Mouse (Mus musculus): ENCODE measurements around the gene Cd247. TPM values are rescaled to one million over a fixed set of nuclear protein-coding genes. Genes with fewer than 3 reads are reported as not detected.

The Cd247 gene
- polyA plus RNA-seq, 1 experiment from 2014 or later: 0.17 TPM

GRCm38 (mm10) chr1:165849458-165850445 is 61.3 kb downstream of the Cd247 start:
- ATAC-seq (ENCODE audit: low read depth): peak; percentile 32
- Histone ChIP-seq H3K4me2 (ENCODE audit: low read depth, low read length) (no peak overlapping the region), H3K4me1 (ENCODE audit: control insufficient read depth, low read depth, low read length) (peaks cover 19% of the 10 kb centered on the region), H3K4me3 (ENCODE audit: low read depth, low read length) (no peak overlapping the region), H3K9me3 (replicated peaks; ENCODE audit: control insufficient read depth, low read length) (no peaks in the 10 kb centered on the region), H3K9ac (ENCODE audit: low read depth, low read length) (no peak overlapping the region), H3K36me3 (ENCODE audit: control insufficient read depth, insufficient read depth) (no peaks in the 10 kb centered on the region), H3K27ac (ENCODE audit: low read length) (no peak overlapping the region), H3K27me3 (ENCODE audit: control insufficient read depth, insufficient read depth, low read depth, low read length) (peaks cover 10% of the 10 kb centered on the region)
- WGBS (ENCODE audit: insufficient replicate concordance): 51% methylated on average over 17 of the region's 17 CpGs

DNA sequence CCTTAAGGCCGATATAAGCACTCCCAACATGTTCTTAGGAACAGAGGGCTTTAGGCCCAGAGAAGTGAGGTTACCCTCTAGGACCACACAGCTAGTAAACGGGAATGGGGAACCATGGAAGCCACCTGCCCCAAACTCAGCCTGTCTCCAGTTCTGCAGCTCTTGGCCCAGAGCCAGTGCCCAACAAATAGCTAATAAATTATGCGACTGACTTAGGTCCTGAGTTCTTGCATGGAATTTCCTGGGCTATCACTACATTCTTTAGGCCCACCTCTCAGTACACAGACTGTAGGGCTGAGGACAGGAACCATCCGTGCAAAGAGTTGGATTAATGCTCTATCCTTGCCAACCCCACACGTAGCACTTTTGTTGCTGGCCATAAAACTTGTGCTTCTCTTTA is 63.6 kb downstream of the Cd247 start:
- H3K36me3 ChIP-seq (ENCODE audit: control insufficient read depth, insufficient read depth): no peaks in the 10 kb centered on the region
- H3K4me1 ChIP-seq (ENCODE audit: control insufficient read depth, low read depth, low read length): peaks cover 11% of the 10 kb centered on the region
- H3K4me3 ChIP-seq (ENCODE audit: low read depth, low read length): no peak overlapping the region
- no peak overlapping the region for H3K4me2 ChIP-seq (ENCODE audit: low read depth, low read length)
- no peaks in the 10 kb centered on the region; the same call in 1 of the 2 replicates for H3K27me3 ChIP-seq (ENCODE audit: control insufficient read depth, insufficient read depth, low read depth, low read length)
- H3K9me3 ChIP-seq (replicated peaks; ENCODE audit: control insufficient read depth, low read length): no peaks in the 10 kb centered on the region
- H3K27ac ChIP-seq (ENCODE audit: low read length): no peak overlapping the region
- 64% methylated on average over 5 of the region's 5 CpGs for WGBS (ENCODE audit: insufficient replicate concordance)
- no peak for ATAC-seq (ENCODE audit: low read depth)
- no peak overlapping the region for H3K9ac ChIP-seq (ENCODE audit: low read depth, low read length)

DNA sequence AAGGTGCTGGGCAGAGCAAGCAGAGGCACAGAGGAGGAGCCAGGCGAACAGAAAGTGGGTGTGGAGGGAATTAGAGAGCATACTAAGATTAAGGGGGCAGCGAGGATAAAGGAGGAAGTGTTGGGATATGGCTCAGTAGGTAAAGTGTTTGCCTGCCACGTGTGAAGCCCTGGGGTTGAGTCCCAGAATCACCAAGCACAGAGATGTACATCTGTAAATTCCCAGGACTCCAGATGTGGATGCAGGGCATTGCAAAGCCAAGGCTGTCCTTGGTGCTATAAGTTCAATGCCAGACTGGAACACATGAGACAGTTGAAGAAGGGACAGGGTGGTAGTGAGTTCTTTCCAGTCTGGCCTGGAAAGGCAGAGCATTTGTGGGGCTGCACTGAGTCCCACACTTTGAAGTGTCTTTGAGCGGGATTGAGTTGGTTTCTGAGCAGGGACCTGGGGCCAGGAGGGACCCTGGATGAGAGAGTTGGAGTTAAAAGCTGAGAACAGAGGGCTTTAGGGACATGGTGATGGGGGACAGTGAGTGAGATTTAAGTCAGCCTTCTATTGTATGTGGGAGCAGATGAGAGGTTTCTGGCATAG is 64.7 kb downstream of the Cd247 start:
- H3K4me2 ChIP-seq (ENCODE audit: low read depth, low read length): no peak overlapping the region
- H3K9ac ChIP-seq (ENCODE audit: low read depth, low read length): no peak overlapping the region
- 50% methylated on average over 4 of the region's 4 CpGs for WGBS (ENCODE audit: insufficient replicate concordance)
- no peak overlapping the region for H3K4me3 ChIP-seq (ENCODE audit: low read depth, low read length)
- peaks cover 11% of the 10 kb centered on the region for H3K4me1 ChIP-seq (ENCODE audit: control insufficient read depth, low read depth, low read length)
- ATAC-seq (ENCODE audit: low read depth): no peak
- H3K36me3 ChIP-seq (ENCODE audit: control insufficient read depth, insufficient read depth): no peaks in the 10 kb centered on the region
- H3K9me3 ChIP-seq (replicated peaks; ENCODE audit: control insufficient read depth, low read length): no peaks in the 10 kb centered on the region
- H3K27me3 ChIP-seq (ENCODE audit: control insufficient read depth, insufficient read depth, low read depth, low read length): no peaks in the 10 kb centered on the region
- H3K27ac ChIP-seq (ENCODE audit: low read length): no peak overlapping the region

DNA sequence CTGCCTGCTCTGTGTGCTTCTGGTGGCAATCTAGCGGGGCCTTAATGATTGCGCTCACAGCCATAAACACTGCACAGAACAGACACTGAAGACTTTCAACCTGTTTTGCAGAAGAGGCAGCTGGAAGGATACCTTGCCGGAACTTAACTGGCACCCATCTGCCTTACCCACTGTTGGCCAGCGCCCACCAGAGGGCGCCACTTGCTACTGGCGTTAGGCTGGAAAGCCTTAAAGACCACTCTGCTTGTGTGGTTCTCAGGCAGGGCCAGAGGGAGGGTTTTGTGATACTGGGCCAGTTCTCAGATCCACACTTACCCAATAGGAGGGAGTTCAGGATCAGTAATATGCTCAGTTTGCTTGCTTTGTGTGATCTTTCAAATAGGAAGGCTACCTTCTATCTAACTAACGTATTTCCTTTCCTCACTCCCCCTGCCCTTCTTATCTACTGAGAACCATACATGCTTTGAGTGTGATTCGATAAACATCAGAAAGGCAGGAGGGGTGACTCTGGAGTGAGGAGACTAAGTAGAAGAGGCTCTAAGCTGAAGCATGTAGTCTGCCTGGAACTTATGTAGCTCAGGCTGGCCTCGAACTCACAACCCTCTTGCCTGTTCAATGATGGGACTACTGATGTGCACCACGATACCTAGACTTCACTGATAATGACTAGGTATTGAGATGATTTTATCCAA is 65.4 kb downstream of the Cd247 start:
- peak; percentile 46; the same call in 1 of the 2 replicates for ATAC-seq (ENCODE audit: low read depth)
- WGBS (ENCODE audit: insufficient replicate concordance): 37% methylated on average over 10 of the region's 10 CpGs
- Histone ChIP-seq H3K27ac (ENCODE audit: low read length) (no peak overlapping the region), H3K4me2 (ENCODE audit: low read depth, low read length) (no peak overlapping the region), H3K9ac (ENCODE audit: low read depth, low read length) (no peak overlapping the region), H3K4me3 (ENCODE audit: low read depth, low read length) (no peak overlapping the region), H3K9me3 (replicated peaks; ENCODE audit: control insufficient read depth, low read length) (no peaks in the 10 kb centered on the region), H3K4me1 (ENCODE audit: control insufficient read depth, low read depth, low read length) (peaks cover 10% of the 10 kb centered on the region), H3K36me3 (ENCODE audit: control insufficient read depth, insufficient read depth) (no peaks in the 10 kb centered on the region), H3K27me3 (ENCODE audit: control insufficient read depth, insufficient read depth, low read depth, low read length) (no peaks in the 10 kb centered on the region)

DNA sequence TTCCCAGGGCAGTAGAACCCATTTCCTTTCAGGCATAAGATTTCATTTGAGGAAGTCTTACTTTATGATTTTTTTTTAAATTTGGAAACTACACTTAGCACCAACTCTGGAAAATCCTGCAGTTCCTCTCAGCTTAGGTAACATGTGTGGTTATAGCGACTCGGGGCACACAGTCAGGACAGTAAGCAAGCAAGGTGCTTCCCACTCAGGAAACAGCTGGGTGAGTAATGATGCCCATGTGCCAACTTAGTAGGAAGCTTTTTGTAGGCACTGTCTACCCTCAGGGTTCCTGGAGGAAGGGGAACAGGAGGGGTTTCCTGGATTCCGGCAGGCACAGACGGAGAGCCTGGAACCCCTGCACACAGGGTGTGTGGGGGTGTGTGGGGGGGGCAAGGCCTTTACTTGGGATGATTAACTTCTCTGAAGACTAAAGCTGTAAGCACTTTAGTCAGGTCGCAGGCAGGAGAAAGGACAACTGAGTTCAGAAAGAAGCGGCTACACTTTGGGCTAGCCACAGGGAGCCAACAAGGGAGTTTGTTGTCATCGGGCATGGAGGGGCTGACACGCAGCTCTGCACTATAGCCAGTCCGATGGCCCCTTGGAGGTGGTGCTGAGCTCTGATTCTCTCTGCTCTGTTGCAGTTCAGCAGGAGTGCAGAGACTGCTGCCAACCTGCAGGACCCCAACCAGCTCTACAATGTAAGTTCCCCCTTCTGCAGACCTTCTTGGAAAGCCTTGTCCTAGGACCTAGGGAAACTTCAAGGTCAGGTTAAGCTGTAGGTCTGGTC is 67.5 kb downstream of the Cd247 start:
- ATAC-seq (ENCODE audit: low read depth): no peak
- H3K9ac ChIP-seq (ENCODE audit: low read depth, low read length): no peak overlapping the region
- H3K4me1 ChIP-seq (ENCODE audit: control insufficient read depth, low read depth, low read length): no peaks in the 10 kb centered on the region; the same call in 1 of the 2 replicates
- H3K4me2 ChIP-seq (ENCODE audit: low read depth, low read length): no peak overlapping the region
- H3K27ac ChIP-seq (ENCODE audit: low read length): no peak overlapping the region
- H3K9me3 ChIP-seq (replicated peaks; ENCODE audit: control insufficient read depth, low read length): no peaks in the 10 kb centered on the region
- WGBS (ENCODE audit: insufficient replicate concordance): 58% methylated on average over 9 of the region's 9 CpGs
- H3K4me3 ChIP-seq (ENCODE audit: low read depth, low read length): no peak overlapping the region
- H3K27me3 ChIP-seq (ENCODE audit: control insufficient read depth, insufficient read depth, low read depth, low read length): no peaks in the 10 kb centered on the region
- H3K36me3 ChIP-seq (ENCODE audit: control insufficient read depth, insufficient read depth): no peaks in the 10 kb centered on the region

DNA sequence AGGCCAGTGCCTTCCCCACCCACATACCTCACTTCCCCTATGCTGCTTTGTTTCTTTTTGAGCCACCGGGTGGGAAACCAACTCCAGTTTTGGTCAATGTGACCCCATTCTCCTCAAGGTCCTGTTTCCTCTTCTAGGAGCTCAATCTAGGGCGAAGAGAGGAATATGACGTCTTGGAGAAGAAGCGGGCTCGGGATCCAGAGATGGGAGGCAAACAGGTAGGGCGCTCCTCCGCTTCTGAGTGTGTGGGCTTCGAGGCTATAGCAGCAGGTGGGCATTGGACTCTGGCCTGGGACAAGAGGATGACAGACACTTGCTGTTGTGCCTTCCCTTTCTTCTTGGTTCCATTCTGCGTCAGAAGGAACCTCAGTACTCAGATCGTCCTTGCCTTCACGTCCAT is 68.8 kb downstream of the Cd247 start:
- 79% methylated on average over 11 of the region's 11 CpGs for WGBS (ENCODE audit: insufficient replicate concordance)
- no peak for ATAC-seq (ENCODE audit: low read depth)
- no peaks in the 10 kb centered on the region for H3K9me3 ChIP-seq (replicated peaks; ENCODE audit: control insufficient read depth, low read length)
- no peak overlapping the region for H3K4me3 ChIP-seq (ENCODE audit: low read depth, low read length)
- H3K4me2 ChIP-seq (ENCODE audit: low read depth, low read length): no peak overlapping the region
- no peaks in the 10 kb centered on the region for H3K27me3 ChIP-seq (ENCODE audit: control insufficient read depth, insufficient read depth, low read depth, low read length)
- H3K9ac ChIP-seq (ENCODE audit: low read depth, low read length): no peak overlapping the region
- no peaks in the 10 kb centered on the region; the same call in 1 of the 2 replicates for H3K4me1 ChIP-seq (ENCODE audit: control insufficient read depth, low read depth, low read length)
- no peaks in the 10 kb centered on the region for H3K36me3 ChIP-seq (ENCODE audit: control insufficient read depth, insufficient read depth)
- H3K27ac ChIP-seq (ENCODE audit: low read length): no peak overlapping the region

DNA sequence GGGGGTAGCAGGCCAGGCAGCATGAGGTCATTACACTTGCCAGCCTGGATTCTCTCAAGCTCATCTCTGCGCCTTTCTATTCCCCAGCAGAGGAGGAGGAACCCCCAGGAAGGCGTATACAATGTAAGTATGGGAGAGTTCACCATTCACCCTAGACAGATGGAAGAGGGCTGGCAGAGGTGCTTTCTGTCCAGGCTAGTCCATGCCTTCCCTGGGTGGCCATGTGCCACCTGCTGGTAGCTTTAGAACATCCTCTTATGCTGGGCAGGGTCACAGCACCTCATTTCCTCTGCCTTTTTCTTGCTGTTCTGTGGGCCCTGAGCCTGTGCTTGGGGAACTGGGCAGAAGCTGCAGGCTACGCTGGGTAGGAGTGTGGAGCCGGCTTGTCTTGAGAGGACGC is 69.9 kb downstream of the Cd247 start:
- H3K9me3 ChIP-seq (replicated peaks; ENCODE audit: control insufficient read depth, low read length): no peaks in the 10 kb centered on the region
- no peak overlapping the region for H3K4me3 ChIP-seq (ENCODE audit: low read depth, low read length)
- H3K4me1 ChIP-seq (ENCODE audit: control insufficient read depth, low read depth, low read length): no peaks in the 10 kb centered on the region; the same call in 1 of the 2 replicates
- no peak overlapping the region for H3K4me2 ChIP-seq (ENCODE audit: low read depth, low read length)
- 76% methylated on average over 5 of the region's 5 CpGs for WGBS (ENCODE audit: insufficient replicate concordance)
- 0 out of 2 replicates have a peak, but pooled peaks have one; percentile 22 for ATAC-seq (ENCODE audit: low read depth)
- no peak overlapping the region for H3K9ac ChIP-seq (ENCODE audit: low read depth, low read length)
- no peak overlapping the region for H3K27ac ChIP-seq (ENCODE audit: low read length)
- no peaks in the 10 kb centered on the region for H3K27me3 ChIP-seq (ENCODE audit: control insufficient read depth, insufficient read depth, low read depth, low read length)
- no peaks in the 10 kb centered on the region for H3K36me3 ChIP-seq (ENCODE audit: control insufficient read depth, insufficient read depth)

DNA sequence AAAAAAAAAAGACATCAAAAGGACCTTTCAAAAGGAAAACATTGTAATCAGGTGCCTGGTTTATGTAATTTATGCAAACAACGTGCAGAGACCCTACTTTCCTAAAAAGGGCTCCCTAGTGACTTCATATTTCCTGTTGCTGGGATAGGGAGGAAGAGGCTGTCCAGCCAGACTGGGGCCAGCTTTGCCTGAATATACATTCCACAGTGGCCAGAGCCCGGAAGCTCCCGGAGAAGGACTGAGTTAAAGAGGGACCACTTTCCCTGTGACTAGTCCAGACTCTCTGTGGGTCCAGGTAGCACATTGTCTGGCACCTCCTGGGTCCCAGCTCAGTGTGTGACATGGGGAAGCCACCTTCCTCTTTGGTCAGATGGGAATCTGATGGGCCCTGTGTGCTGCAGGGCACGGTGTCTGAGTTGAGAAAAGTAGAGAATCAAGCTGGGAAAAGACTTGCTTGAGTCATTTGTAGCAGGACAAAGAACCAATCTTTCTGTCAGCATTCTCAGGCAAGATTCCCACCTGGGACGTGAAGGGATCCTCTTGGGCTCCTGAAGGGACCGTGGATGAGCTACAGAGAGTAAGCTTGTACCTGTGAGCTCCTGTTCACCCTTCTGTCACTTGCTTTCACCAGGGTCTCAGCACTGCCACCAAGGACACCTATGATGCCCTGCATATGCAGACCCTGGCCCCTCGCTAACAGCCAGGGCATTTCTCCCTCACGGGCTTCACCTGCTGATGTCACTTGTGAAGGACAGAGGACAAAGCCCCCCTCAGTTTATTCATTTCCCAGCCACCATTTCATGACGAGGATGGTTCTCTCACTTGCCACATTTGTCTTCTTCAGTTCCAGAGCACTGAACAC is 72.1 kb downstream of the Cd247 start:
- Histone ChIP-seq H3K4me2 (ENCODE audit: low read depth, low read length) (no peak overlapping the region), H3K9ac (ENCODE audit: low read depth, low read length) (no peak overlapping the region), H3K9me3 (replicated peaks; ENCODE audit: control insufficient read depth, low read length) (no peaks in the 10 kb centered on the region), H3K27me3 (ENCODE audit: control insufficient read depth, insufficient read depth, low read depth, low read length) (no peaks in the 10 kb centered on the region), H3K27ac (ENCODE audit: low read length) (no peak overlapping the region), H3K4me1 (ENCODE audit: control insufficient read depth, low read depth, low read length) (no peaks in the 10 kb centered on the region; the same call in 1 of the 2 replicates), H3K4me3 (ENCODE audit: low read depth, low read length) (no peak overlapping the region), H3K36me3 (ENCODE audit: control insufficient read depth, insufficient read depth) (no peaks in the 10 kb centered on the region)
- ATAC-seq (ENCODE audit: low read depth): no peak
- 47% methylated on average over 9 of the region's 9 CpGs for WGBS (ENCODE audit: insufficient replicate concordance)
